Mouse (Mus musculus): ENCODE data around the gene Sh3rf3. TPM values are rescaled to one million over a fixed set of nuclear protein-coding genes. Genes with fewer than 3 reads are reported as not detected.
A peak's percentile ranks its signal among the peaks of the same experiment; 100 is the strongest.

Gene Sh3rf3
- polyA plus RNA-seq, 1 experiment from 2014 or later: 0.24 TPM

DNA sequence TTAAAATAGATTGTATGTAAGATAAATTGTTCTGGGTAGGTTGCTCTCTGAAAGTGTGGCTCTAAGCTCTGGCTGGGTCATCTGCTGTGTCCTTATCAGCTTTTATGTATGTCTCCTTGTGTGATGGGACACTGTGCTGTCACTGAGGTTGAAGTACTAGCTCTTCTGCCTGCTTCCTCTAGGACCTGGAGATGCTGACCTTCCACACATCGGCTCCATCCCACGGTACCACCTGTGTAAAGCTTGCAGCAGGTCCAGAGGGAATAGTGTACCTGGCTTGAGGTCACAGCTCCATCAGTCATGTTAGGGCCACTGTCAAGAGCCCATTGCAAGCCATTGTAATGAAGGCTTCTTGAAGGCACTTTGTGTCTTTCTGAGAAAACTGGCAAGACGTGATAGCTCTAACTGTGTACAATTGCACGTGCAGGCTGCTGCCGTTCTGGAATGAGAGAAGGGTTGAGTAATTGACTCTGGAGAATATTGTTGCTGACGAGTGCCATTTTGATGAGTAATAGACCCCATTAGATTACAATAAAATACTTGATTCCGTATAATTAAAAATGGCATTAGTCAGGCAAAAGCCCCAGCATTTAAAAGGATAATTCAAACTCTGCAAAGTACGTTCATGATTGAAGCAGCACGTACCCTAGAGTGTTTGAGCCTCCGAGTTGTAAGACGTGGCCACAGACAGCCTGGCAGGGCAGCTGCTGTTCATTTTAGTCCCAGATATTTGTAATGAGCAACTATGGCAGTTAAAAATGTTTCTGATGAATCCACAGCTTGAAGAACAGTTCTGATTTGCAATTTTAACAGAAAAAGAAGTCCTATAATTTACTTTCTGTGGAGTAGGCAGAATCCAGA is 16.3 kb downstream of the Sh3rf3 start:
- Histone ChIP-seq H3K36me3 (no peaks in the 10 kb centered on the region), H3K27me3 (ENCODE audit: low read depth, poor library complexity, severe bottlenecking) (no peaks in the 10 kb centered on the region), H3K4me3 (no peak overlapping the region), H3K4me1 (no peaks in the 10 kb centered on the region), H3K27ac (no peak overlapping the region), H3K9me3 (replicated peaks) (no peaks in the 10 kb centered on the region)
- WGBS: 87% methylated on average over 11 of the region's 11 CpGs
- DNase-seq (ENCODE audit: low spot score): no peak

GRCm38 (mm10) chr10:58833146-58833545 is 20.0 kb downstream of the Sh3rf3 start:
- no peak overlapping the region for H3K4me3 ChIP-seq
- H3K9me3 ChIP-seq (replicated peaks): no peaks in the 10 kb centered on the region
- no peaks in the 10 kb centered on the region for H3K27me3 ChIP-seq (ENCODE audit: low read depth, poor library complexity, severe bottlenecking)
- no peaks in the 10 kb centered on the region for H3K36me3 ChIP-seq
- no peak overlapping the region for H3K27ac ChIP-seq
- WGBS: 91% methylated on average over 3 of the region's 3 CpGs
- DNase-seq (ENCODE audit: low spot score): no peak
- no peaks in the 10 kb centered on the region for H3K4me1 ChIP-seq

DNA sequence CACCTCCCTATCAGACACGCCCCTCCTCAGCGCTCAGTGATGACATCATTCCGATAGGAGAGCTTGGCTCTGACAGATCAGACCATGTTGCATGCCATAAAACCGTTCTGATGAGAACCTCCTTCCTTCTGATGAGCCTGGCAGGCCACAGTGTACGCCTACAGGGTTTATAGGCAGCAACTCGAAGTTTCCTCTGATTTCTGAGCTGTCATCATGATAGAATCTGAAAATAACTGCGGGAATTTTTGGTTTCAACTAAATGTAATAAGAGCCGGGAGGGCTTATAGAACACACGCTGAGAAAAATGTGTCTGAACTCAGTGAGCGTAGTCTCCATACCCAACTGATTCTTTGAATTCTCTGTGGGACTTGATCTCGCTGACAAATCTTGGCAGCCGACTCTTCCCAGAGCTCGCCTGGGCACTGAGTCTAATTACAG is 20.6 kb downstream of the Sh3rf3 start:
- H3K4me3 ChIP-seq: no peak overlapping the region
- H3K27ac ChIP-seq: no peak overlapping the region
- no peak for DNase-seq (ENCODE audit: low spot score)
- no peaks in the 10 kb centered on the region for H3K9me3 ChIP-seq (replicated peaks)
- H3K36me3 ChIP-seq: no peaks in the 10 kb centered on the region
- no peaks in the 10 kb centered on the region for H3K27me3 ChIP-seq (ENCODE audit: low read depth, poor library complexity, severe bottlenecking)
- 87% methylated on average over 13 of the region's 13 CpGs for WGBS
- no peaks in the 10 kb centered on the region for H3K4me1 ChIP-seq

GRCm38 (mm10) chr10:58836391-58836790 is 23.2 kb downstream of the Sh3rf3 start:
- Histone ChIP-seq H3K36me3 (no peaks in the 10 kb centered on the region), H3K4me3 (no peak overlapping the region), H3K9me3 (replicated peaks) (no peaks in the 10 kb centered on the region), H3K27me3 (ENCODE audit: low read depth, poor library complexity, severe bottlenecking) (no peaks in the 10 kb centered on the region), H3K27ac (no peak overlapping the region), H3K4me1 (no peaks in the 10 kb centered on the region)
- WGBS: 89% methylated on average over 3 of the region's 3 CpGs
- DNase-seq (ENCODE audit: low spot score): no peak

DNA sequence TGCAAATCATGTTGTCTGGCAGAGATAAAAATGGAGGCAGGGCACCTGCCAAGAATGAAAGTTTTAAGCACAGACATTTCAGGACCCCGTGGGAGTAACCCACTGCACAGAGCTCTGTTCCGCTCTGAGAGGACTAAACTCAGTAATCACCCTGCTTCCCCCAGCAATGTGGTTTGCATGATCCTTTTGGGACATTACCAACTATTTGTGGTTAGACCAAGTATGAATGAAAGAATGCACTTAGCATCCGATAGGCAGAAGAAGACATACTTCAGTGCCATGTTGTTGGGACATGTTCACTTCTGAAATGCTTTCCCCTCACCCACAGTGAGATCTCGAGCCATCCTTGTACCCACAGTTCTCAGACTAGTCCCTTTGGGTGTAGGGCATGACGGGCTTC is 24.3 kb downstream of the Sh3rf3 start:
- no peak overlapping the region for H3K27ac ChIP-seq
- no peak for DNase-seq (ENCODE audit: low spot score)
- no peak overlapping the region for H3K4me3 ChIP-seq
- 93% methylated on average over 5 of the region's 5 CpGs for WGBS
- no peaks in the 10 kb centered on the region for H3K27me3 ChIP-seq (ENCODE audit: low read depth, poor library complexity, severe bottlenecking)
- no peaks in the 10 kb centered on the region for H3K36me3 ChIP-seq
- H3K4me1 ChIP-seq: no peaks in the 10 kb centered on the region
- H3K9me3 ChIP-seq (replicated peaks): no peaks in the 10 kb centered on the region

DNA sequence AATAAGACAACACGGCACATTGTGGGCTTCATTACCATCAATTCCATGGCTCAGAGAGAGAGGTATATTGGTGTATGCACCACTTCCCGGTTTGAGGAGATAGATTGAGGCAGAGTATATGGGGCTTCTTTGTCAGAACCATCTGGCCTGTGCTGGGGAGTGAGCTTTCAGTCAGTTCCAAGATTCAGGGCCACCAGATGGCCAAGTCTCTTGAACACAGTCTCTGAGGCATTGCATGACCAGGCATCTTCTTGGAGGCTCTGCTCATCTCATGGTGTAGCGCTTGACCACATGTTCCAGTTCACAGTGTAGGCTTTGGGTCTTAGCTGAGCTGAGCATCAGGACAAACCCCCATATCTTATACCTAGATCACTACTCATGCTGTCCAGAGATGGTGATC is 28.8 kb downstream of the Sh3rf3 start:
- 93% methylated on average over 3 of the region's 3 CpGs for WGBS
- Histone ChIP-seq H3K9me3 (replicated peaks) (no peaks in the 10 kb centered on the region), H3K4me3 (no peak overlapping the region), H3K4me1 (no peaks in the 10 kb centered on the region), H3K36me3 (no peaks in the 10 kb centered on the region), H3K27ac (no peak overlapping the region), H3K27me3 (ENCODE audit: low read depth, poor library complexity, severe bottlenecking) (no peaks in the 10 kb centered on the region)
- no peak for DNase-seq (ENCODE audit: low spot score)

- H3K4me3 ChIP-seq: no peak overlapping the region
- H3K27me3 ChIP-seq (ENCODE audit: low read depth, poor library complexity, severe bottlenecking): no peaks in the 10 kb centered on the region
- H3K27ac ChIP-seq: no peak overlapping the region
- DNase-seq (ENCODE audit: low spot score): no peak
- WGBS: 94% methylated on average over 8 of the region's 8 CpGs
- no peaks in the 10 kb centered on the region for H3K4me1 ChIP-seq
- H3K9me3 ChIP-seq (replicated peaks): no peaks in the 10 kb centered on the region
- no peaks in the 10 kb centered on the region for H3K36me3 ChIP-seq
Observed at GRCm38 (mm10) chr10:58843100-58843499, 29.9 kb downstream of the Sh3rf3 start.

- 80% methylated on average over 5 of the region's 5 CpGs for WGBS
Observed at GRCm38 (mm10) chr10:58848127-58848526, 35.0 kb downstream of the Sh3rf3 start.

GRCm38 (mm10) chr10:58848536-58848935 is 35.4 kb downstream of the Sh3rf3 start:
- WGBS: 89% methylated on average over 6 of the region's 6 CpGs

More at GRCm38 (mm10) chr10:58848127-58848526, 35.0 kb downstream of the Sh3rf3 start:
- DNase-seq (ENCODE audit: low spot score): no peak
- Histone ChIP-seq H3K36me3 (no peaks in the 10 kb centered on the region), H3K27ac (no peak overlapping the region), H3K9me3 (replicated peaks) (no peaks in the 10 kb centered on the region), H3K4me3 (no peak overlapping the region), H3K4me1 (no peaks in the 10 kb centered on the region), H3K27me3 (ENCODE audit: low read depth, poor library complexity, severe bottlenecking) (no peaks in the 10 kb centered on the region)

GRCm38 (mm10) chr10:58854548-58855198 is 41.5 kb downstream of the Sh3rf3 start:
- peak; percentile 43 for DNase-seq (ENCODE audit: low spot score)
- H3K4me3 ChIP-seq: no peak overlapping the region
- no peaks in the 10 kb centered on the region for H3K9me3 ChIP-seq (replicated peaks)
- peaks cover 13% of the 10 kb centered on the region for H3K4me1 ChIP-seq
- peak overlapping the region; percentile 50 for H3K27ac ChIP-seq
- H3K27me3 ChIP-seq (ENCODE audit: low read depth, poor library complexity, severe bottlenecking): no peaks in the 10 kb centered on the region
- H3K36me3 ChIP-seq: no peaks in the 10 kb centered on the region
- WGBS: 13% methylated on average over 14 of the region's 14 CpGs

More at GRCm38 (mm10) chr10:58848536-58848935, 35.4 kb downstream of the Sh3rf3 start:
- Histone ChIP-seq H3K27ac (no peak overlapping the region), H3K9me3 (replicated peaks) (no peaks in the 10 kb centered on the region), H3K27me3 (ENCODE audit: low read depth, poor library complexity, severe bottlenecking) (no peaks in the 10 kb centered on the region), H3K36me3 (no peaks in the 10 kb centered on the region), H3K4me3 (no peak overlapping the region), H3K4me1 (no peaks in the 10 kb centered on the region)
- no peak for DNase-seq (ENCODE audit: low spot score)

GRCm38 (mm10) chr10:58855199-58855751 is 42.1 kb downstream of the Sh3rf3 start:
- H3K27ac ChIP-seq: peak overlapping the region; percentile 50
- DNase-seq (ENCODE audit: low spot score): no peak
- no peaks in the 10 kb centered on the region for H3K27me3 ChIP-seq (ENCODE audit: low read depth, poor library complexity, severe bottlenecking)
- no peaks in the 10 kb centered on the region for H3K36me3 ChIP-seq
- peaks cover 13% of the 10 kb centered on the region for H3K4me1 ChIP-seq
- no peak overlapping the region for H3K4me3 ChIP-seq
- no peaks in the 10 kb centered on the region for H3K9me3 ChIP-seq (replicated peaks)
- WGBS: 29% methylated on average over 5 of the region's 5 CpGs

DNA sequence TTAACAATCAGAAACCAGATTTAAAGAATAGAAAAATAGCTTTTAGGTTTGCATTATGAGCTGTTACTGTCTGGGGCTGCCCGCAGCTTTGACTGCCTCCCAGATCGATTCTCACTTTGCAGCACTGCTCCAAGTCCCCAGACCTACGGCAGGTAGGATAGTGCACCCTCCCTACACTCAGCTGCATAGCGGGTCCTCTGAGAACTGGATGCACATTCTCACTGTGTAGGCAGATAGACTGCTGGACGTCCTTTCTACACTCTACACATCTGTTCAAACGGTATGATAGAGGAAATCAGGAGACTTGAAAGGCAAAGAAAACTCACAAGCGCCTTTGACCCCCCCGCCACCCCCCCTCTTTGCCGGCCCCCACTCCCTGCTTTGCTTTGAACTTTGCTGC is 42.7 kb downstream of the Sh3rf3 start:
- no peak overlapping the region for H3K4me3 ChIP-seq
- no peaks in the 10 kb centered on the region for H3K27me3 ChIP-seq (ENCODE audit: low read depth, poor library complexity, severe bottlenecking)
- H3K36me3 ChIP-seq: no peaks in the 10 kb centered on the region
- DNase-seq (ENCODE audit: low spot score): no peak
- WGBS: 68% methylated on average over 9 of the region's 9 CpGs
- no peak overlapping the region for H3K27ac ChIP-seq
- H3K4me1 ChIP-seq: peaks cover 13% of the 10 kb centered on the region
- no peaks in the 10 kb centered on the region for H3K9me3 ChIP-seq (replicated peaks)

GRCm38 (mm10) chr10:58856742-58857141 is 43.6 kb downstream of the Sh3rf3 start:
- H3K9me3 ChIP-seq (replicated peaks): no peaks in the 10 kb centered on the region
- no peak overlapping the region for H3K27ac ChIP-seq
- H3K27me3 ChIP-seq (ENCODE audit: low read depth, poor library complexity, severe bottlenecking): no peaks in the 10 kb centered on the region
- DNase-seq (ENCODE audit: low spot score): no peak
- peaks cover 13% of the 10 kb centered on the region for H3K4me1 ChIP-seq
- H3K36me3 ChIP-seq: no peaks in the 10 kb centered on the region
- H3K4me3 ChIP-seq: no peak overlapping the region

All from limb, embryonic 10.5 days (tissue).